Mouse (Mus musculus) intestine, postnatal 0 days (tissue): Measurements from ENCODE around the gene Pigr. TPM values are rescaled to one million over a fixed set of nuclear protein-coding genes. Genes with fewer than 3 reads are reported as not detected.

ENCODE experiments used
- ATAC-seq: fragments of 200-750 bp; cut with Nextera tagmentation; 2 replicates; pipeline ENCODE4 v1.8.0; 2017; ENCODE audit warnings: mild to moderate bottlenecking, moderate TSS enrichment, moderate library complexity
- H3K27ac ChIP-seq: fragments of 300-500 bp; sonication (generic); 2 replicates; pipeline ENCODE4 v1.5.1; 2014; ENCODE audit warnings: mild to moderate bottlenecking, low read depth, low read length, moderate library complexity
- H3K27me3 ChIP-seq: fragments of 300-500 bp; sonication (generic); replicated peaks from 2 replicates; pipeline ENCODE4 v1.6.1; 2014; ENCODE audit warnings: low read length, mixed read lengths; ENCODE audit not compliant: control insufficient read depth, insufficient read depth
- H3K36me3 ChIP-seq: fragments of 300-500 bp; sonication (generic); 2 replicates; pipeline ENCODE4 v1.6.1; 2014; ENCODE audit warnings: mild to moderate bottlenecking, moderate library complexity; ENCODE audit not compliant: control insufficient read depth, insufficient read depth
- H3K4me1 ChIP-seq: fragments of 300-500 bp; sonication (generic); replicated peaks from 2 replicates; pipeline ENCODE4 v1.6.1; 2014; ENCODE audit warnings: antibody characterized with exemption, low read length, mixed read lengths; ENCODE audit not compliant: control insufficient read depth, insufficient read depth
- H3K4me2 ChIP-seq: fragments of 300-500 bp; sonication (generic); replicated peaks from 2 replicates; pipeline ENCODE4 v1.6.1; 2014; ENCODE audit warnings: low read depth, mild to moderate bottlenecking, moderate library complexity
- H3K4me3 ChIP-seq: fragments of 300-500 bp; sonication (generic); 2 replicates; pipeline ENCODE4 v1.5.1; 2014; ENCODE audit warnings: low read depth, low read length
- H3K9ac ChIP-seq: fragments of 300-500 bp; sonication (generic); 2 replicates; pipeline ENCODE4 v1.6.1; 2014; ENCODE audit warnings: mild to moderate bottlenecking, low read depth, low read length
- H3K9me3 ChIP-seq: fragments of 300-500 bp; sonication (generic); 2 replicates; pipeline ENCODE4 v1.6.1; 2016; ENCODE audit warnings: mixed run types; ENCODE audit not compliant: control insufficient read depth
- CTCF ChIP-seq: sonication (generic); IDR thresholded peaks from 2 replicates; pipeline ENCODE4 v1.5.1; 2016; ENCODE audit warnings: low read depth, mild to moderate bottlenecking, control low read depth, antibody characterized with exemption, moderate library complexity
- WGBS: fragments of 180-500 bp; shearing (Covaris S2); extraction: QIAGEN DNeasy Blood & Tissue Kit; methylation state at CpG from one replicate; pipeline ENCODE4 v1.1.7; 2014; 5-methylcytosine and 5-hydroxymethylcytosine counted together
- polyA plus RNA-seq: library from polyadenylated mRNA; unstranded; fragments of >200 nt; fragmentation: Nextera tagmentation; extraction: Ambion mirVana; gene quantifications from 2 replicates; pipeline ENCODE4 v1.2.1, GENCODE M21; 2015

Pigr gene
- polyA plus RNA-seq, 1 experiment from 2014 or later, result 14.0 TPM

GRCm38 (mm10) chr1:130854819-130855218 is 28.3 kb downstream of the Pigr start:
- H3K36me3 ChIP-seq, result no peaks in the 10 kb centered on the region
- H3K4me3 ChIP-seq, result no peak overlapping the region
- TF ChIP-seq CTCF, result no peak
- no peaks in the 10 kb centered on the region for H3K9me3 ChIP-seq
- 70% methylated on average over 9 of the region's 9 CpGs for WGBS
- H3K4me2 ChIP-seq, result no peak overlapping the region
- no peak for ATAC-seq
- H3K27me3 ChIP-seq, result no peaks in the 10 kb centered on the region
- no peaks in the 10 kb centered on the region for H3K4me1 ChIP-seq
- H3K27ac ChIP-seq, result no peak overlapping the region
- no peak overlapping the region for H3K9ac ChIP-seq

GRCm38 (mm10) chr1:130855723-130856122 is 29.2 kb downstream of the Pigr start:
- no peaks in the 10 kb centered on the region for H3K27me3 ChIP-seq
- no peak overlapping the region for H3K4me2 ChIP-seq
- no peak overlapping the region for H3K4me3 ChIP-seq
- WGBS, result 81% methylated on average over 2 of the region's 2 CpGs
- TF ChIP-seq CTCF, result no peak
- H3K27ac ChIP-seq, result no peak overlapping the region
- H3K36me3 ChIP-seq, result no peaks in the 10 kb centered on the region
- H3K4me1 ChIP-seq, result no peaks in the 10 kb centered on the region
- ATAC-seq, result no peak
- H3K9ac ChIP-seq, result no peak overlapping the region
- no peaks in the 10 kb centered on the region for H3K9me3 ChIP-seq

DNA sequence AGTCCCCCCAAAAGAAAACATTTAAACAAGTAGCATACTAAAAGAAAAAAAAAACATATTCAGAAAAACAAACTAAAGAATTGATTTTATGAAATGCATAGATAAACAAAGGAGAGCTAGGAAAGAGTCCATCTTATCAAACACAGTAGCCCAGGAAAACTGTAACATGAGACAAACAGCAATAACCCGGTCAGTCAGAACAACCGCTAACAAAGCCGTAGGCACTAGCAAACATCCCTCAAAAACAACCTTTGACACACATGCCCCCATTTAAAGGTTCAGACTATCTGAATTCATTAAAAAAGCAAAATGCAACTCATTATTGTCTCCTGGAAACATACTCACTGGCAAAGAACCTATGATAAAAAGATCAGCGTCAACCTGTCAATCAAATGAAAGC is 31.0 kb downstream of the Pigr start:
- no peak for ATAC-seq
- H3K36me3 ChIP-seq, result no peaks in the 10 kb centered on the region
- no peak for TF ChIP-seq CTCF
- H3K9ac ChIP-seq, result no peak overlapping the region
- 42% methylated on average over 4 of the region's 4 CpGs for WGBS
- H3K4me3 ChIP-seq, result no peak overlapping the region
- no peak overlapping the region for H3K4me2 ChIP-seq
- H3K27ac ChIP-seq, result no peak overlapping the region
- H3K9me3 ChIP-seq, result no peaks in the 10 kb centered on the region
- no peaks in the 10 kb centered on the region for H3K27me3 ChIP-seq
- H3K4me1 ChIP-seq, result no peaks in the 10 kb centered on the region

- Histone ChIP-seq H3K4me3 (no peak overlapping the region), H3K27me3 (no peaks in the 10 kb centered on the region), H3K4me1 (peaks cover 4% of the 10 kb centered on the region; the same call in 1 of the 2 replicates), H3K4me2 (no peak overlapping the region), H3K9ac (no peak overlapping the region), H3K27ac (no peak overlapping the region), H3K9me3 (no peaks in the 10 kb centered on the region), H3K36me3 (no peaks in the 10 kb centered on the region)
- ATAC-seq, result no peak
- no peak for TF ChIP-seq CTCF
- WGBS, result 72% methylated on average over 4 of the region's 4 CpGs
These were observed 37.8 kb downstream of the Pigr start for GRCm38 (mm10) chr1:130864238-130864637.

- H3K9me3 ChIP-seq, result no peaks in the 10 kb centered on the region
- no peak for TF ChIP-seq CTCF
- H3K4me3 ChIP-seq, result no peak overlapping the region
- H3K4me1 ChIP-seq, result peaks cover 4% of the 10 kb centered on the region; the same call in 1 of the 2 replicates
- H3K27me3 ChIP-seq, result no peaks in the 10 kb centered on the region
- no peak overlapping the region for H3K27ac ChIP-seq
- 87% methylated on average over 5 of the region's 5 CpGs for WGBS
- no peaks in the 10 kb centered on the region for H3K36me3 ChIP-seq
- no peak overlapping the region for H3K4me2 ChIP-seq
- H3K9ac ChIP-seq, result no peak overlapping the region
- ATAC-seq, result no peak
These were observed 38.3 kb downstream of the Pigr start for GRCm38 (mm10) chr1:130864741-130865140.

DNA sequence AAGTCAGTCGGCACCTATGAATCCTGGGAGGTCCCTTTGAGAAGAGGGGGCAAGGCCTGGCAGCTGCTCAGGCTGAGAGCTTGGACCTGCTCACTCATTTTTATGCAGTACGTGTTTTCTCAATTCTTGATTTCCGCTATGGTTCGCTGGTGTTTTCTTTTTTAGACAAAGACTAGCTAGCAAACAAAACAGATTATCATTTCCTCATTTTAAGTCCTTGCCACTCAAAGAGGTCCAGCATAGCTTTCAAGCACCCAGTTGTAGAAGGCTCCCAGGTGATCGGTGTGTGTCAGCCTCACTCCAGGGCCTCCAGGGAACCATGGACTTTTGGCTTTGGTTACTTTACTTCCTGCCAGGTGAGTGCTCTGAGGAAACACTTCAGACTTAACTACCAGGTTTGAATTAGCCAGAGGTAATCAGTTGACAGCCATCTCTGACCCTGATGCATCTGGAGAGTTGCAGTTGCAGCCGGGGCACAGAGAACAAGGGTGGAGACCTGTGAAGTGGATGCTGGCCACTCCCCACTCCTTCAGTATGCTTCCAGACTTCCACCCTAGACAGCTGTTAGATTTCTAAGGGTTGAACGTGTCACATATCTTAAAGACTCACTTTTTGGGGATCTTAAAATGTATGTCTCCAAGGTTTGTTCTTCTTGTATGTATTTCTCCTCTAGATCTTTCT is 39.2 kb downstream of the Pigr start, which contains the start of gene Fcmr:
Gene Fcmr (plus strand): TSS at position 129 of the 681 bp plus-strand sequence.
- no peak for TF ChIP-seq CTCF
- 71% methylated on average over 7 of the region's 7 CpGs for WGBS
- Histone ChIP-seq H3K27me3 (no peaks in the 10 kb centered on the region), H3K4me1 (peaks cover 4% of the 10 kb centered on the region; the same call in 1 of the 2 replicates), H3K4me3 (no peak within 1 kb of the TSS), H3K36me3 (no peaks in the 10 kb centered on the region), H3K9me3 (no peaks in the 10 kb centered on the region), H3K4me2 (no peak within 1 kb of the TSS), H3K27ac (no peak within 1 kb of the TSS), H3K9ac (no peak within 1 kb of the TSS)
- ATAC-seq, result peak; percentile 45
